Mouse (Mus musculus): ENCODE measurements around the gene Pced1b.
A peak's percentile ranks its signal among the peaks of the same experiment; 100 is the strongest.

Pced1b gene

GRCm38 (mm10) chr15:97286731-97287130 is 39.8 kb downstream of the Pced1b start:
- peak; percentile 36 for DNase-seq (ENCODE audit: low read depth, low spot score)

GRCm38 (mm10) chr15:97287436-97288143 is 40.7 kb downstream of the Pced1b start:
- DNase-seq (ENCODE audit: low read depth, low spot score): no peak

- DNase-seq (ENCODE audit: low read depth, low spot score): peak; percentile 48
These were observed 41.8 kb downstream of the Pced1b start for GRCm38 (mm10) chr15:97288690-97289089.

GRCm38 (mm10) chr15:97289176-97289575 is 42.3 kb downstream of the Pced1b start:
- no peak for DNase-seq (ENCODE audit: low read depth, low spot score)

DNA sequence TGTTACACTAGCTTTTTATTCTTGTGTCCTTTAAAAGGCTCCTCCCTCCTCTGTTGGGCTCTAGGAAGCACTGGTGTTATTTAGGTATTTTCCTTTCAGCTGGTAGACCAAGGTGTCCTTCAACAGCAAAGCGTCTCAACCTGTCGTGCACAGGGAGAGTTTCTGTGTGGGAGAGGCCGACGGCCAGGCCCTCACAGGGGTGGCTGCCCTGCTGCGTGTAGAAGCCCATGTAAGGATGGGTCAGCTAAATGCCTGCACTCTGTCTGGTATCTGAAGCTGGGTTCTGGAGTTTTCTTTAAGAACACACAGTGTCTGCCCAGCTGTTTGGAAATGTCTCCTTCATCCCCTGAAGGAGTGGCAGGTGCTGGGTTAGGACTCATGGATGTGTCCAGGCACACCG is 43.4 kb downstream of the Pced1b start:
- DNase-seq (ENCODE audit: low read depth, low spot score): no peak

- DNase-seq (ENCODE audit: low read depth, low spot score): peak; percentile 91
These were observed 44.6 kb downstream of the Pced1b start for GRCm38 (mm10) chr15:97291291-97292050.

DNA sequence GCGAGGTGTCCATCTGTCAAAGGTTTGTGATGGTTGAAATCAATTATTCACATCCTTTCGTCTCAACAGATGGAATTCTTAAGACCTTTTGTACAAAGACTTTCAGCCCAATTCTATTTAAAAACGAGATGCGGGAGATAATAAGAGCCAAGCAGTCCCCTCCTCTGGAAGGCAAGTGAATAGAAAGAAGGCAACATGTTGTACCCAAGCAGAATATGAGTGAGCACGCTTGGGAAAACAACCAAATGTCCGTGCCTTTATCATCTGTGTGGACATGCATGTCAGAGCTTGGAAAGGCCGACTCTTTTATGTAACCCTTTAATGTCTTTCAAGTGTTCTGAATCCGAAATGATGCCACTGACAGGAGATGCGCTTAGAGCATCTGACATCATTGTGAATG is 61.0 kb downstream of the Pced1b start:
- DNase-seq (ENCODE audit: low read depth, low spot score): no peak

DNA sequence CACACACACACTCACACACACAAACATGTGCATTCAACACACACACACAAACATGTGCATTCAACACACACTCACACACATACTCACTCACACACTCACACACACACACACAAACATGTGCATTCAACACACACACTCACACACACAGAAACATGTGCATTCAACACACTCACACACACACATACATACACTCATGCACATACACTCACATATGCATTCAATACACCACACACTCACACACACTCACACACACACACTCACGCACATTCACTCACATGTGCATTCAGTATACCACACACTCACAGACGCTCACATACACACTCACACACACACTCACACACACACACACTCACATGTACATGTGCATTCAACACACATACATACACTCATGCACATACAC is 62.6 kb downstream of the Pced1b start:
- no peak for DNase-seq (ENCODE audit: low read depth, low spot score)

DNA sequence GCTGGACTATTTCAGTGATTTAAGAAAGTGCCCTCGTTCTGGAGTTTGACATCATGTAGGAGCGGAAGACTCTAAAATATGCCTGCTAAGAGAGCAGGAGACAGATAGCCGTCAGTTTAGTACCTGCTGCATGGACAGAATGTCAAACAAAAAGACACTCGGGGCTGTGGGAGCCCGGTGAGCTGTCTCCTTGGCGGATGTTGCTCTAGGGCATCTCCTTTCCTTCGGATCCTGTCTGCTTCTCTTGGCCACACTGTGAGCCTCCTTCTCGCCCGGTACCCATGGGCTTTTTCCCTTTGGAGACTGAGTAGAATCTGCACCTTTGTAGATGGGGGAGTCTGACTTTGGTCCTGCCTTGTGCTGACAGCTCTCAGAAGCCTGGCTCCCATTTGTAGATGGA is 63.3 kb downstream of the Pced1b start:
- DNase-seq (ENCODE audit: low read depth, low spot score): no peak

DNA sequence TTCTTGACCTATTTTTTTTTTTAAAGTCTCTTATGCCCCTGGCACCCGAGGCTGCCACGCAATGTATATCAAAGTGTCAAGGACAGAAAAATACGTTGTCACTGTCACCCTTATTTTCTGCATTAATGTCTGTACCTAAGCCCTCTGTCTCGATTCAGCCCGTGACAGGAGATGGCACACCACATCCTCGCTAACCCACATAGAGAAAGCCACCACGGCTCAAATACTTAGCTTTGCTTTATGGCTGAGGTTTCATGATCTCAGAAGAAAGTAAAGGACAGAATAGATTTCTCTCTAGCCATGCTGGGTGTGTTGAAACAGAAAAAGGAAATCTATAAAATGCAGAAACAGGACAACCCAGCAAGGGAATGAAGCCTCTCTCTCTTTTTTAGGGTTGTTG is 64.3 kb downstream of the Pced1b start:
- no peak for DNase-seq (ENCODE audit: low read depth, low spot score)

DNA sequence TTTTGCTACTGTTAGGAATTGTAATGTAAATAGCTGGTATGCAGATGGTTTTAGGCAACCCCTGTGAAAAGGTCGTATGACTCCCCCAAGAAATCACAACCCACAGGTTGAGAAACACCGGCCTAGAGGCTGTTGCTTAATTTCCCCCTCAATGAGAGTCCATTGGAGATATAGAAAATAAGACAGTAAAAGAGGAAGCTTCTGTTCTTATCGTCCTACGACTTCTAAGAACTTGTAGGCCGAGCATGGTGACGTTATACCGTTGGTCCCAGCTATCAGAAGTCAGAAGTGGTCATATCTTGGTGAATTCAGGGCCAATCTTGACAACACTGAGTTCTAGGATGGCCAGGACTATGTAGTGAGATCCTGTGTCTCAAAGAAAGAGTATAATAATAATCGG is 65.0 kb downstream of the Pced1b start:
- DNase-seq (ENCODE audit: low read depth, low spot score): no peak

DNA sequence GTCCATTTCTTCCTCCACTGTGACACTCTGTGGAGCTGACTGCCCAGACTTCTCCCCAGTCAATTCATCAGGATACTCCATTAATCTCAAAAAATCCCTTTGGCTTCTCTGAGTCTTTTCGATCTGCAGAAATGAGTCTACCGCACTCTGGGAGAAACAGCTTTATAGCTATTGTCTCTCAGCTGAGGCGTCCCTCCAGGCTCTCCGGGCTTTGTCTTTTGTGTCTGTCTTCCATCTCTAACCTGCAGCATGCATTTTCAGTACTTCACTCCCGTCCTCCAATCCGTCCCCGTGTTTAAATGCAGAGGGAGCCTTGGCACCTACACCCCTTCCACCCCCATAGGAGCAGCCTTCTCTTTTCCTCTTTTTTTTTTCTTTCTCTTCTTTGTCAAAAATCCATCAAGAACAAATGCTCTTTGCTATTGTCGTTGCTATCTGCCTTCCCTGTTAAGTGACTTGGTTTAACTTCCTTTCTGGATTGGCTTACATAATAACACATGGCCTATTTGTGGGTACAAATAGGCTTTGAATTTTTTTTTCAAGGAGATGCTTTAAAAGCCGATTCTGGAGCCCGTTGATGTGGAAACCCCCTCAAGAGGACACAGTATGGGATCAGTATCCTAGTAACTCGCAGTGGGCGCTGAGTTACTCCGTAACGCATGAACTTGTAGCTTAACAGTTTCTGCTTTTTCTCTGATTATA is 68.0 kb downstream of the Pced1b start:
- DNase-seq (ENCODE audit: low read depth, low spot score): no peak

GRCm38 (mm10) chr15:97315422-97315757 is 68.5 kb downstream of the Pced1b start:
- DNase-seq (ENCODE audit: low read depth, low spot score): peak; percentile 71

DNA sequence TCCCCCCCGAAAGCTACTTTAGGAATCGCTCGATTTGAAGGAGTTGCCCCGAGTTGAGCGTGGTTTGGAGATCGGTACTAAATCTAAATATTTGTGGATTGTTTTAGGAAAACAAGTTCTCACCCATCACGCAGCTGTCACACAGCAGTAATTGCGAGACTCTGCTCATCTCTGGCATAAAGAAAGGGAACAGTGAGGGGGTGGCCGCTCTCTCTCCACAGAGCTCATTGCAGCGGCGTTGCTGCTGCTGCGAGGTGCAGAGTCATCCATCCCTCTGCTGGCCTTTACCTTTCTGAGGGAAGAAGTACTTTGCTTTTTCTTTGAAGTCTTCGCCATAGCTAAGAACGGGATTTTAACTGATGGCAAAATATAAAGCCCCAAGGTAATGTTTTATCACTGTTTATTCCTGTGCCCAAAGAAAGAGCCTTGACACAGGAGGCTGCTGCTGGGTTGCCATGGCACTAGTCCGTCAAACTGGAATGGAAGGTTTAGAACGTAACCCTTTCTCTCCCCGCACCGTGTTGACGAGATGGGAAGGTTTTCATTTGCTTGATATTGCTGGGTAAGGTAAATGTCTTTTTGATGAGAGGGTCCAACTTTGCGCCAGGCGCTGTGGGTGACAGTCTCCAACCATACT is 71.6 kb downstream of the Pced1b start:
- DNase-seq (ENCODE audit: low read depth, low spot score): peak; percentile 67

DNA sequence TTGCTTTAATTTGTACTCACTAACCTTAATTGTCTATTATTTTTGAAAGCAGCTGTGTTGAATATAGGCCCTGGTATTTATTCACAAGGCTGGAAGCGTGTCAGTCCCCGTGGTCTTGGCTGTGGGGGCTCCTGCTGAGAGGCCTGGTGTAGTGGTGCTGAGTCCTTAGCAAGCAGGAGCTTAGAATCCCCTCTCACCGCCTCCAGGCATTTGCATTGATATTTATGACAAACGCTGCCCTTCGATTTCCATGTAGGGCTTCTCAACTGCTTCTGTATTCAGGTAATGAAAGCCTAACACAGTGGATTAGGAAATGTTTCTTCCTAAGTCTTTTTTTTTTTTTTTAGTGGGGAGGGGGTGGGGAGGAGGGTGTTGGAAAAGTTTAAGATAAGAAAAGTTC is 75.9 kb downstream of the Pced1b start:
- no peak for DNase-seq (ENCODE audit: low read depth, low spot score)

GRCm38 (mm10) chr15:97323466-97323865 is 76.6 kb downstream of the Pced1b start:
- no peak for DNase-seq (ENCODE audit: low read depth, low spot score)

- no peak for DNase-seq (ENCODE audit: low read depth, low spot score)
These were observed 77.4 kb downstream of the Pced1b start for GRCm38 (mm10) chr15:97324311-97324710.

- no peak for DNase-seq (ENCODE audit: low read depth, low spot score)
These were observed 80.7 kb downstream of the Pced1b start for GRCm38 (mm10) chr15:97327500-97328081.

GRCm38 (mm10) chr15:97332582-97332981 is 85.7 kb downstream of the Pced1b start:
- DNase-seq (ENCODE audit: low read depth, low spot score): no peak

DNA sequence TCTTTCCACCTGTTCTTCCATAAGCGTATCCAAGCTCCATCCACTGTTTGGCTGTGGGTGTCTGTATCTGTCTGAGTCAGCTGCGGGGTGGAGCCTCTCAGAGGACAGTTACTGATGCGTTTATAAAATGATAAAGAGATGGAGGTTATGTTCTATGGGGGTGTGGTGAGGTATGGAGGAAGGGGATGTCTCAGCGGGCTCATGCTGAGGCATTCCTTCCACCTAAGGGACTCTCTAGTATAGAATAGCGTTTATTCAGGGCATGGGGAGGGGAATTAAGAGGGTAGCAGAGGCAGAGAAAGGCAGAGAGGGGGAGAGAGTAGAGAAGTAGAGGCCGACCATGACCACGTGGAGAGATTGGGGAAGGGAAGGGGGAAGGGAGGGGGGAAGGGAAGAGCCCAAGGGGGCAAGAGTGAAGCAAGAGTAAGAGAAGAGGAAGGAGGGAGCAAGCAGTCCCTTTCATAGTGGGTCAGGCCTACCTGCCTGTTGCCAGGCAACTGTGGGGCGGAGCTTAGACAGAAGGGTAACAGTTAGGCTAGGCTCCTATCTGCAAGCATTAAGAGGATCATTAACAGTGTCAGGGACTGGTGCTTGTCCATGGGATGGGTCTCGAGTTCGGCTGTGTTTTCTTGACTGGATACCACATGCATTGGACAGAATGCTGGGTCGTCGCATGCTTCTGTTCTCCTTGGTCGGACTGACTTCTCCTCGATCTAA is 90.9 kb downstream of the Pced1b start:
- DNase-seq (ENCODE audit: low read depth, low spot score): no peak

- DNase-seq (ENCODE audit: low read depth, low spot score): no peak
These were observed 91.6 kb downstream of the Pced1b start for GRCm38 (mm10) chr15:97338377-97339060.
